Mouse (Mus musculus) ES-E14 (cell line): ENCODE measurements at regions not wholly inside any gene's neighbourhood (a gene's known extent, or its start where the extent isn't known, plus 50 kb on each side); places are given as distances from the start of the nearest gene placed in this dataset.
"Not testable (repeated sequence)": the region's sequence is repeated elsewhere in the genome, so short reads cannot be mapped to it uniquely, and the experiment has no call there.

ENCODE experiments used
- DNase-seq: peaks from one replicate; pipeline ENCODE4 v3.0.0-alpha.2; 2013; ENCODE audit warnings: low read depth, low spot score
- H3K27ac ChIP-seq: 2 replicates; pipeline ENCODE4 v1.5.1; 2012; ENCODE audit warnings: low read depth, mild to moderate bottlenecking, low read length, moderate library complexity, mixed read lengths; ENCODE audit not compliant: poor library complexity, insufficient read depth, severe bottlenecking
- H3K36me3 ChIP-seq: 2 replicates; pipeline ENCODE4 v1.6.1; 2012; ENCODE audit warnings: mild to moderate bottlenecking, low read length, moderate library complexity, mixed read lengths; ENCODE audit not compliant: control insufficient read depth, poor library complexity, insufficient read depth, severe bottlenecking
- H3K4me1 ChIP-seq, 2 experiments: fragments of 150-350 bp in 1 of 2; sonication (generic) in 1 of 2; 2 replicates each; pipeline ENCODE4 v1.6.1; 2012; ENCODE audit warnings: low read length in 2 of 2, mild to moderate bottlenecking in 1 of 2, mixed read lengths in 1 of 2; ENCODE audit not compliant: control insufficient read depth in 2 of 2, insufficient read depth in 2 of 2, poor library complexity in 1 of 2
- H3K4me3 ChIP-seq, 2 experiments: fragments of 150-350 bp in 1 of 2; sonication (generic) in 1 of 2; 2 replicates each; pipeline ENCODE4 v1.5.1; 2012; ENCODE audit warnings: low read length in 2 of 2, low read depth in 1 of 2, mild to moderate bottlenecking in 1 of 2, mixed read lengths in 1 of 2; ENCODE audit not compliant: insufficient read depth in 1 of 2, poor library complexity in 1 of 2, severe bottlenecking in 1 of 2
- H3K9ac ChIP-seq: 2 replicates; pipeline ENCODE4 v1.6.1; 2012; ENCODE audit warnings: low read depth, mild to moderate bottlenecking, low read length, mixed read lengths; ENCODE audit not compliant: poor library complexity, insufficient read depth, severe bottlenecking
- H3K9me3 ChIP-seq: fragments of 150-350 bp; sonication (generic); 2 replicates; pipeline ENCODE4 v1.6.1; 2012; ENCODE audit warnings: low read depth, mild to moderate bottlenecking, low read length; ENCODE audit not compliant: control insufficient read depth, insufficient read depth
- CHD2 ChIP-seq: IDR thresholded peaks from 2 replicates; pipeline ENCODE4 v1.6.1; 2014; ENCODE audit warnings: mild to moderate bottlenecking, low read depth, low read length, inconsistent platforms
- HCFC1 ChIP-seq: IDR thresholded peaks from 2 replicates; pipeline ENCODE4 v1.6.1; 2012; ENCODE audit warnings: low read length, inconsistent platforms, borderline replicate concordance; ENCODE audit not compliant: insufficient read depth
- MAFK ChIP-seq: IDR thresholded peaks from 2 replicates; pipeline ENCODE4 v1.6.1; 2014; ENCODE audit warnings: mild to moderate bottlenecking, low read depth, low read length, inconsistent platforms; ENCODE audit not compliant: insufficient read depth
- ZC3H11A ChIP-seq: IDR thresholded peaks from 2 replicates; pipeline ENCODE4 v1.6.1; 2012; ENCODE audit warnings: low read depth, mild to moderate bottlenecking, inconsistent platforms, low read length, borderline replicate concordance
- ZNF384 ChIP-seq: IDR thresholded peaks from 2 replicates; pipeline ENCODE4 v1.6.1; 2012; ENCODE audit warnings: low read depth, low read length, inconsistent platforms
- in situ Hi-C, 2 experiments: fragments of 600-800 bp; cut with MboI; formaldehyde crosslinking; loops; one replicate each; pipeline ENCODE4 v1.15.1; 2025; ENCODE audit warnings: low sequenced_read_pairs in 2 of 2, inconsistent platforms in 1 of 2; ENCODE audit not compliant: unreplicated experiment in 2 of 2

GRCm38 (mm10) chr14:94796844-94797243 is 906.4 kb upstream of the Pcdh9 start:
- in situ Hi-C loops, result not testable (repeated sequence)
- DNase-seq, result peak; percentile 55
- TF ChIP-seq CHD2, result peak; percentile 34; the same call in 1 of the 2 replicates

GRCm38 (mm10) chr14:94775912-94776311 is 885.4 kb upstream of the Pcdh9 start:
- H3K27ac ChIP-seq, result no peak overlapping the region
- H3K4me3 ChIP-seq, result no peak overlapping the region
- H3K9ac ChIP-seq, result no peak overlapping the region
- H3K9me3 ChIP-seq, result no peaks in the 10 kb centered on the region
- no peaks in the 10 kb centered on the region for H3K4me1 ChIP-seq
- H3K36me3 ChIP-seq, result no peaks in the 10 kb centered on the region
- in situ Hi-C loops, result no loop called here
- DNase-seq, result no peak
- TF ChIP-seq HCFC1 (no peak), MAFK (peak; percentile 90), CHD2 (no peak), ZC3H11A (no peak)

More at GRCm38 (mm10) chr14:94796844-94797243, 906.4 kb upstream of the Pcdh9 start:
- not testable (repeated sequence) for H3K4me1 ChIP-seq, H3K4me3 ChIP-seq, H3K9me3 ChIP-seq, H3K9ac ChIP-seq, H3K36me3 ChIP-seq
- peak overlapping the region; percentile 86; the same call in 1 of the 2 replicates for H3K27ac ChIP-seq

GRCm38 (mm10) chr14:94742703-94743102 is 852.2 kb upstream of the Pcdh9 start:
- Histone ChIP-seq H3K9me3 (no peaks in the 10 kb centered on the region), H3K27ac (no peak overlapping the region), H3K9ac (no peak overlapping the region), H3K4me1 (no peaks in the 10 kb centered on the region), H3K36me3 (no peaks in the 10 kb centered on the region), H3K4me3 (no peak overlapping the region)
- in situ Hi-C loops, result no loop called here
- TF ChIP-seq HCFC1, result no peak
- TF ChIP-seq CHD2, result no peak
- TF ChIP-seq MAFK, result no peak
- TF ChIP-seq ZNF384, result no peak
- TF ChIP-seq ZC3H11A, result no peak
- DNase-seq, result no peak
